ENCODE assay signal across 35 mouse cellular contexts in the genomic region with DNA sequence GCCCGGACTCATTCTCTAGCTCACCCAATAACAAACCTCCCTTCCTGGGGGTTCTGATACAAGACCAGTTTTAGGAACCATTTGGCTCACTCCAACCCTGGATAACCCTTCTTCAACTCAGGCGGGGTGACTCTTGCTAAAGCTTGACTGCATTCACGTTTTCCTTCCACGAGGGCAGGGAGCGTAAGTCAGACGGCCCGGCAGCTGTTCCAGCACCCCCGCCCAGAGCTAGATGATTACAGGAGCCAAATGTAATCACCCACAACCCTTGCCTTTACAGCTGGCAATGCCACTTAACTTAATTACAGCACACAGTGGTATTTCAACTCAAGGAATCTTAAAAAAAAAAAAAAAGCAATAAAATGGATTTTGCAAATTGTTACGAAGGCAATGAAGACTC. TPM values are rescaled to one million over a fixed set of nuclear protein-coding genes. Genes with fewer than 3 reads are reported as not detected.
"Had no signal": no experiment of that assay in that cellular context is flagged by ENCODE, and none has a peak within 500 bp of the region (broad histone marks: within the 10 kb centered on the region; RNA-seq: fewer than 3 reads in every experiment).

No protein-coding gene starts in this region.

- H3K9me3 ChIP-seq: limb, embryonic 10.5 days; limb, embryonic 12.5 days; limb, embryonic 13.5 days; limb, embryonic 15.5 days; liver, embryonic 12.5 days; liver, embryonic 13.5 days; liver, embryonic 15.5 days; lung, embryonic 15.5 days; megakaryocyte, embryonic 14.5 days; midbrain, embryonic 12.5 days; midbrain, embryonic 13.5 days; midbrain, embryonic 15.5 days had no signal

- H3K9ac ChIP-seq: limb, embryonic 12.5 days; limb, embryonic 13.5 days; limb, embryonic 15.5 days; liver, embryonic 12.5 days; liver, embryonic 13.5 days; liver, embryonic 14.5 days; liver, embryonic 15.5 days; liver, postnatal 0 days; lung, embryonic 14.5 days; lung, embryonic 15.5 days; midbrain, embryonic 12.5 days; midbrain, embryonic 13.5 days; midbrain, embryonic 15.5 days had no signal

- DNase-seq: left cerebral cortex, postnatal 4 days; liver; liver, embryonic 13.5 days; liver, postnatal 0 days; lung, adult 18-20 months; lung, adult 2 months; lung, embryonic 14.5 days; lung, postnatal 10 days; lung, postnatal 14 days; lung, postnatal 36 days; lung, postnatal 4 days; midbrain, embryonic 14.5 days had no signal

- H3K27ac ChIP-seq: left cerebral cortex, adult 2 months; limb, embryonic 10.5 days; limb, embryonic 12.5 days; limb, embryonic 13.5 days; limb, embryonic 15.5 days; liver, embryonic 12.5 days; liver, embryonic 13.5 days; liver, embryonic 14.5 days; liver, embryonic 15.5 days; lung, embryonic 15.5 days; macrophage; midbrain, embryonic 12.5 days; midbrain, embryonic 13.5 days; midbrain, embryonic 15.5 days had no signal

- H3K4me1 ChIP-seq: limb, embryonic 12.5 days; limb, embryonic 13.5 days; limb, embryonic 15.5 days; liver, embryonic 12.5 days; liver, embryonic 13.5 days; lung, embryonic 15.5 days; midbrain, embryonic 12.5 days; midbrain, embryonic 13.5 days; midbrain, embryonic 15.5 days had no signal

- H3K36me3 ChIP-seq: limb, embryonic 10.5 days; limb, embryonic 12.5 days; limb, embryonic 13.5 days; limb, embryonic 15.5 days; liver, embryonic 12.5 days; liver, embryonic 13.5 days; liver, embryonic 15.5 days; lung, embryonic 15.5 days; midbrain, embryonic 12.5 days; midbrain, embryonic 13.5 days; midbrain, embryonic 15.5 days had no signal

- H3K4me3 ChIP-seq: left cerebral cortex, adult 2 months; limb, embryonic 10.5 days; limb, embryonic 12.5 days; limb, embryonic 13.5 days; limb, embryonic 15.5 days; liver, embryonic 12.5 days; liver, embryonic 13.5 days; liver, embryonic 15.5 days; lung, embryonic 15.5 days; megakaryocyte, embryonic 14.5 days; midbrain, embryonic 12.5 days; midbrain, embryonic 13.5 days; midbrain, embryonic 15.5 days had no signal

- H3K4me2 ChIP-seq: limb, embryonic 12.5 days; limb, embryonic 13.5 days; limb, embryonic 15.5 days; liver, embryonic 11.5 days; liver, embryonic 12.5 days; liver, embryonic 13.5 days; liver, embryonic 15.5 days; lung, embryonic 14.5 days; lung, embryonic 15.5 days; midbrain, embryonic 12.5 days; midbrain, embryonic 13.5 days; midbrain, embryonic 15.5 days had no signal

- ATAC-seq: liver, embryonic 12.5 days; liver, postnatal 0 days; lung, postnatal 0 days; midbrain, embryonic 13.5 days; midbrain, embryonic 15.5 days; midbrain, embryonic 16.5 days had no signal

RNA-seq across cellular contexts. Expression of a gene that starts 26.0 kb away (rescaled TPM):
- polyA plus RNA-seq: limb, embryonic 10.5 days; limb, embryonic 11.5 days; limb, embryonic 12.5 days; limb, embryonic 13.5 days; limb, embryonic 14.5 days; limb, embryonic 15.5 days; liver, embryonic 11.5 days; liver, embryonic 12.5 days; liver, embryonic 13.5 days; liver, embryonic 14.5 days; liver, embryonic 15.5 days; liver, embryonic 16.5 days; liver, postnatal 0 days; lung, adult 2 months; lung, embryonic 14.5 days; lung, embryonic 15.5 days; lung, postnatal 0 days; macrophage; midbrain, embryonic 12.5 days; midbrain, embryonic 13.5 days; midbrain, embryonic 14.5 days; midbrain, embryonic 15.5 days; midbrain, embryonic 16.5 days; midbrain, postnatal 0 days had no signal

RNA-seq across cellular contexts. Expression of a gene that starts 34.5 kb away (rescaled TPM):
- polyA plus RNA-seq: limb, embryonic 10.5 days; limb, embryonic 12.5 days; limb, embryonic 13.5 days; limb, embryonic 15.5 days; liver, adult 2 months; liver, embryonic 11.5 days; liver, embryonic 12.5 days; liver, embryonic 13.5 days; liver, embryonic 14.5 days; liver, embryonic 15.5 days; liver, embryonic 16.5 days; liver, postnatal 0 days; macrophage; midbrain, embryonic 12.5 days; midbrain, embryonic 14.5 days; neural tube, embryonic 11.5 days had no signal

RNA-seq across cellular contexts. Expression of a gene that starts 56.4 kb away (rescaled TPM):
- polyA plus RNA-seq: limb, embryonic 10.5 days; limb, embryonic 11.5 days; limb, embryonic 12.5 days; limb, embryonic 13.5 days; limb, embryonic 14.5 days; limb, embryonic 15.5 days; liver, adult 2 months; liver, embryonic 11.5 days; liver, embryonic 12.5 days; liver, embryonic 13.5 days; liver, embryonic 14.5 days; liver, embryonic 15.5 days; liver, embryonic 16.5 days; liver, postnatal 0 days; lung, embryonic 14.5 days; macrophage; midbrain, embryonic 12.5 days; midbrain, embryonic 13.5 days; midbrain, embryonic 14.5 days; midbrain, embryonic 15.5 days; midbrain, embryonic 16.5 days; midbrain, postnatal 0 days; neural tube, embryonic 11.5 days had no signal
